Mouse (Mus musculus) kidney, postnatal 10 days (tissue): ENCODE measurements at regions not wholly inside any gene's neighbourhood (a gene's known extent, or its start where the extent isn't known, plus 50 kb on each side); places are given as distances from the start of the nearest gene placed in this dataset.

ENCODE experiments used
- DNase-seq: peaks from one replicate; pipeline ENCODE4 v3.0.0; 2021; ENCODE audit warnings: mixed read lengths

GRCm38 (mm10) chr13:64594376-64594775 is 96.8 kb upstream of the Fam240b start:
- DNase-seq = no peak

GRCm38 (mm10) chr13:64573711-64574110 is 76.1 kb upstream of the Fam240b start:
- DNase-seq = peak; percentile 27

- DNase-seq = no peak
Measured at GRCm38 (mm10) chr13:64568876-64569275, 71.3 kb upstream of the Fam240b start.

- DNase-seq = no peak
Measured at GRCm38 (mm10) chr13:64566966-64567708, 69.5 kb upstream of the Fam240b start.

- no peak for DNase-seq
Measured at GRCm38 (mm10) chr13:64565791-64566190, 68.2 kb upstream of the Fam240b start.
